Mouse (Mus musculus) MEL (cell line): ENCODE data around the gene Slc25a42. TPM values are rescaled to one million over a fixed set of nuclear protein-coding genes. Genes with fewer than 3 reads are reported as not detected.

ENCODE experiments used
- DNase-seq: peaks from one replicate; pipeline ENCODE4 v3.0.0; 2011; ENCODE audit warnings: low read depth, low spot score
- H3K27ac ChIP-seq: 2 replicates; pipeline ENCODE4 v1.5.1; 2012; ENCODE audit warnings: low read depth, mild to moderate bottlenecking, control low read depth, low read length, moderate library complexity; ENCODE audit not compliant: control insufficient read depth
- H3K27me3 ChIP-seq, 2 experiments: fragments of 150-350 bp in 1 of 2; sonication (generic) in 1 of 2; 2 replicates each; pipeline ENCODE4 v1.6.1; 2012; ENCODE audit warnings: low read length in 2 of 2, mild to moderate bottlenecking in 2 of 2, improper control_type of control experiment in 1 of 2, moderate library complexity in 1 of 2; ENCODE audit not compliant: insufficient read depth in 2 of 2, control insufficient read depth in 1 of 2
- H3K36me3 ChIP-seq, 2 experiments: 2 replicates each; pipeline ENCODE4 v1.6.1; 2012 to 2014; ENCODE audit warnings: low read length in 2 of 2, improper control_type of control experiment in 1 of 2, inconsistent platforms in 1 of 2, mild to moderate bottlenecking in 1 of 2; ENCODE audit not compliant: insufficient read depth in 2 of 2, control insufficient read depth in 1 of 2
- H3K4me1 ChIP-seq, 2 experiments: fragments of 150-350 bp in 1 of 2; sonication (generic) in 1 of 2; 2 replicates each; pipeline ENCODE4 v1.6.1; 2012; ENCODE audit warnings: low read length in 2 of 2, improper control_type of control experiment in 1 of 2, mild to moderate bottlenecking in 1 of 2; ENCODE audit not compliant: insufficient read depth in 2 of 2, control insufficient read depth in 1 of 2
- H3K4me3 ChIP-seq, 2 experiments: fragments of 150-350 bp in 1 of 2; sonication (generic) in 1 of 2; 2 replicates each; pipeline ENCODE4 v1.5.1; 2012; ENCODE audit warnings: low read depth in 2 of 2, low read length in 2 of 2, mild to moderate bottlenecking in 2 of 2, moderate library complexity in 2 of 2, control low read depth in 1 of 2, improper control_type of control experiment in 1 of 2; ENCODE audit not compliant: control insufficient read depth in 1 of 2, insufficient read depth in 1 of 2
- H3K79me2 ChIP-seq: 2 replicates; pipeline ENCODE4 v1.6.1; 2012; ENCODE audit warnings: mild to moderate bottlenecking, low read length, moderate library complexity; ENCODE audit not compliant: control insufficient read depth, poor library complexity, insufficient read depth
- H3K9ac ChIP-seq: 2 replicates; pipeline ENCODE4 v1.6.1; 2012; ENCODE audit warnings: low read depth, mild to moderate bottlenecking, control low read depth, low read length, moderate library complexity; ENCODE audit not compliant: control insufficient read depth, poor library complexity, severe bottlenecking
- H3K9me3 ChIP-seq: fragments of 150-350 bp; sonication (generic); replicated peaks from 2 replicates; pipeline ENCODE4 v1.6.1; 2012; ENCODE audit warnings: mild to moderate bottlenecking, low read length, improper control_type of control experiment, moderate library complexity; ENCODE audit not compliant: insufficient read depth
- BHLHE40 ChIP-seq: IDR thresholded peaks from 2 replicates; pipeline ENCODE4 v1.6.1; 2012; ENCODE audit warnings: low read depth, mild to moderate bottlenecking, inconsistent platforms, low read length, improper control_type of control experiment, borderline replicate concordance
- CTCF ChIP-seq, 3 experiments: IDR thresholded peaks in 2 of 3; conservative IDR thresholded peaks in 1 of 3; 2 replicates each; pipeline ENCODE4 v1.5.1; 2011 to 2012; ENCODE audit warnings: low read length in 3 of 3, low read depth in 2 of 3, mild to moderate bottlenecking in 2 of 3, improper control_type of control experiment in 1 of 3, inconsistent platforms in 1 of 3, mixed read lengths in 1 of 3, moderate library complexity in 1 of 3; ENCODE audit not compliant: control insufficient read depth in 1 of 3, insufficient read depth in 1 of 3, poor library complexity in 1 of 3, severe bottlenecking in 1 of 3
- E2F4 ChIP-seq: IDR thresholded peaks from 2 replicates; pipeline ENCODE4 v1.6.1; 2011; ENCODE audit warnings: low read depth, low read length, improper control_type of control experiment, borderline replicate concordance
- EP300 ChIP-seq, 2 experiments: IDR thresholded peaks; 2 replicates each; pipeline ENCODE4 v1.6.1; 2011; ENCODE audit warnings: improper control_type of control experiment in 2 of 2, low read length in 2 of 2, low read depth in 1 of 2, mild to moderate bottlenecking in 1 of 2
- GABPA ChIP-seq: IDR thresholded peaks from 2 replicates; pipeline ENCODE4 v1.6.1; 2012; ENCODE audit warnings: low read depth, mild to moderate bottlenecking, inconsistent platforms, low read length, improper control_type of control experiment, moderate library complexity
- KAT2A ChIP-seq: conservative IDR thresholded peaks from 2 replicates; pipeline ENCODE4 v1.6.1; 2012; ENCODE audit warnings: low read depth, low read length, improper control_type of control experiment, inconsistent platforms
- MAFK ChIP-seq: IDR thresholded peaks from 2 replicates; pipeline ENCODE4 v1.6.1; 2011; ENCODE audit warnings: low read depth, mild to moderate bottlenecking, low read length, improper control_type of control experiment, borderline replicate concordance
- MAX ChIP-seq: IDR thresholded peaks from 2 replicates; pipeline ENCODE4 v1.6.1; 2011; ENCODE audit warnings: low read length, improper control_type of control experiment
- MAZ ChIP-seq: IDR thresholded peaks from 2 replicates; pipeline ENCODE4 v1.6.1; 2012; ENCODE audit warnings: low read depth, mild to moderate bottlenecking, inconsistent platforms, low read length, improper control_type of control experiment
- MEF2A ChIP-seq: IDR thresholded peaks from 2 replicates; pipeline ENCODE4 v1.6.1; 2014; ENCODE audit warnings: low read depth, mild to moderate bottlenecking, inconsistent platforms, low read length, improper control_type of control experiment; ENCODE audit not compliant: poor library complexity, insufficient replicate concordance, severe bottlenecking; ENCODE audit errors: extremely low read depth
- MYB ChIP-seq: IDR thresholded peaks from 2 replicates; pipeline ENCODE4 v1.6.1; 2011; ENCODE audit warnings: mild to moderate bottlenecking, low read depth, low read length, improper control_type of control experiment
- NELFE ChIP-seq: IDR thresholded peaks from 2 replicates; pipeline ENCODE4 v1.6.1; 2011; ENCODE audit warnings: low read depth, low read length, improper control_type of control experiment
- NRF1 ChIP-seq: IDR thresholded peaks from 2 replicates; pipeline ENCODE4 v1.6.1; 2014; ENCODE audit warnings: low read depth, mild to moderate bottlenecking, inconsistent platforms, low read length, improper control_type of control experiment, moderate library complexity; ENCODE audit not compliant: poor library complexity, insufficient read depth, severe bottlenecking
- RAD21 ChIP-seq: IDR thresholded peaks from 2 replicates; pipeline ENCODE4 v1.6.1; 2011; ENCODE audit warnings: mild to moderate bottlenecking, low read depth, low read length, improper control_type of control experiment
- SIN3A ChIP-seq: IDR thresholded peaks from 2 replicates; pipeline ENCODE4 v1.6.1; 2012; ENCODE audit warnings: low read length, improper control_type of control experiment, inconsistent platforms
- SMC3 ChIP-seq: IDR thresholded peaks from 2 replicates; pipeline ENCODE4 v1.6.1; 2011; ENCODE audit warnings: low read depth, low read length, improper control_type of control experiment
- TBP ChIP-seq: IDR thresholded peaks from 2 replicates; pipeline ENCODE4 v1.8.0; 2011; ENCODE audit warnings: low read depth, low read length, improper control_type of control experiment
- USF1 ChIP-seq: IDR thresholded peaks from 2 replicates; pipeline ENCODE4 v1.6.1; 2014; ENCODE audit warnings: low read depth, mild to moderate bottlenecking, inconsistent platforms, low read length, improper control_type of control experiment, moderate library complexity
- ZC3H11A ChIP-seq: IDR thresholded peaks from 2 replicates; pipeline ENCODE4 v1.6.1; 2012; ENCODE audit warnings: low read depth, mild to moderate bottlenecking, inconsistent platforms, low read length, improper control_type of control experiment
- ZMIZ1 ChIP-seq: IDR thresholded peaks from 2 replicates; pipeline ENCODE4 v1.6.1; 2012; ENCODE audit warnings: low read depth, mild to moderate bottlenecking, inconsistent platforms, low read length, improper control_type of control experiment, moderate library complexity
- polyA plus RNA-seq, 2 experiments: library from polyadenylated mRNA; stranded (reverse) in 1 of 2; unstranded in 1 of 2; fragments of >175 nt in 1 of 2; fragments of >200 nt in 1 of 2; gene quantifications; 2 replicates each; pipeline versions ENCODE4 v1.2.1 to v1.2.4; 2012; ENCODE audit warnings: low replicate concordance in 2 of 2, low read depth in 1 of 2; ENCODE audit not compliant: insufficient read length in 2 of 2, insufficient read depth in 1 of 2, missing spikeins in 1 of 2
- total RNA-seq: library from RNA; depleted of rRNA; stranded (reverse); fragments of 300-350 nt; gene quantifications from 2 replicates; pipeline ENCODE4 v1.2.3, GENCODE M21; 2012

Slc25a42 gene
- total and polyA plus RNA-seq, 3 experiments, result 5.2 to 12.1 TPM; not detected in 1

DNA sequence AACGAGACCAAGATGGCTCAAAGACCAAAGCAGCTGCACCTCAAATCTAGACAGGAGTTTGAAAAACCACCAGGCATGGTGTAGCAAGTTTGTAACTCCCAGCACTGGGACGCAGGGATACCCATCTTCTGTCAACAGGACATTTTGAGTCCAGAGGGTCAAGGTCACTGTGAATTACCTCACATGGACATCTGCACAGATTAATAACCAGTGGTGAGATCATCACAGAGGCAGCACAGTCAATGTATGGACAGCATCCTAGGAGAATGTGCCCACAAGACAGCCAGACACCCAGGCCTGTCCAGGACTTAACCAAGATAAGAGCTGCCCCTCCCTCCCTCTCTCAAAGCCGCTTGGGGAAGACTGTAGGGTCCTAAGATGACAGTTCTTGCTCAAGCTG lies 42.0 kb downstream of the Slc25a42 start:
- H3K79me2 ChIP-seq, result peaks cover 10% of the 10 kb centered on the region
- DNase-seq, result no peak
- no peaks in the 10 kb centered on the region for H3K27me3 ChIP-seq
- peaks cover 0 to 10% of the 10 kb centered on the region in 2 experiments; a peak in 2 of 4 replicates for H3K36me3 ChIP-seq
- H3K9ac ChIP-seq, result no peak overlapping the region
- peaks cover 7 to 19% of the 10 kb centered on the region in 2 experiments for H3K4me1 ChIP-seq
- H3K9me3 ChIP-seq, result no peaks in the 10 kb centered on the region
- TF ChIP-seq E2F4, result no peak
- no peak for TF ChIP-seq ZMIZ1
- no peak for TF ChIP-seq MYB
- no peak for TF ChIP-seq MAX
- TF ChIP-seq TBP, result no peak
- TF ChIP-seq, all 39 proteins: peak for 0
- Histone ChIP-seq H3K27ac (no peak overlapping the region), H3K4me3 (no peak overlapping the region)

DNA sequence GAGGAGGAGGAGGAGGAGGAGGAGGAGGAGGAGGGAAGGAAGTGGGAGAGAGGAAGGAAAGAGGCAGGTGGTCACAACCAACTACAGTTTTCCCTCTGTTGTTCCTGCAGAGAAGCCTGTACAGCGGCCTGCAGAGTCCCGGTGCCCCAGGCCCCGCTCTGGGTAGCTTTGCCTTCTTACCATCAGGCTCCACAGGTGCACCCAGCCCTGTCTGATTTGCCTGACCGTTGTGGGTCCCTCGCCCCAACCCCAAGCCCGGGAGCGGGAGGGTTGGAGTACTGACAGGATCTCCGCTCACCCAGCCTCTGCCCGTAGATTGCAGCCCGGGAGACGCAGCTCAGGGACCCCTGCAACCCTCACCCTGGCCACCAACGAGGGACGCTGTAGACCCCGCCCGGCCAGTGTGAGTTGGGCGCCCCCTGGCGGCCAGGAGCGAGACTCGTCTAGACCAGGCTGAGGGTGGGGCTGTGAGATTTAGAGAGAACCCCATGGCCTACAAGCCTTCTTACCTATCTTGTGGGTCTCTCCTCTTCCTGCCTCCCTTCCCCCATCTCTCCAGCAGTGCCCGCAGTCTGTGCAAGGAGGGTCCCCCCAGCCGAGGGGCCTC lies 45.5 kb downstream of the Slc25a42 start:
- H3K9ac ChIP-seq, result 0 out of 2 replicates have a peak overlapping the region, but pooled peaks have one; percentile 47

DNA sequence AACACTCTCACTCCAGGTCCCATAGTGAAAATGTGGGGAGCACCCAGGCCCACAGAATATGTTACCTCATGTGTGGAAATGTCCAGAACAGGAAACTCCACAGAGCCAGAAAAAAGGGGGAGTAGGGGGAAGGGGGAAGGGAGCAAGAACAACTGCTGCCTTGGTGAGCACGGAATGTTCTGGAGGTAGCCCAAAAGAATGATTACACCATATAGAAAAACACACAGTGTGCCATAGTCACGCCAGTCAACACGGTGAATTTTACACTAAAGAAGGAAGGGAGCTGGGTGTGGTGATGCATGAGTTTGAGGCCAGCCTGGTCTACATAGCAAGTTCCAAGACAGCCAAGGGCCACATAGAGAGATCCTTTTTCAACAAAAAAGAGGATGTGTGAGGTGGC lies 48.8 kb downstream of the Slc25a42 start:
- H3K9me3 ChIP-seq, result no peaks in the 10 kb centered on the region
- H3K9ac ChIP-seq, result no peak overlapping the region
- TF ChIP-seq MAFK (no peak), TBP (no peak), MAX (no peak), USF1 (no peak), KAT2A (no peak), RAD21 (no peak), GABPA (no peak), MEF2A (no peak), NRF1 (no peak), NELFE (no peak), BHLHE40 (no peak), ZMIZ1 (no peak), SIN3A (no peak), MAZ (no peak)
- H3K27ac ChIP-seq, result no peak overlapping the region
- H3K79me2 ChIP-seq, result no peaks in the 10 kb centered on the region; the same call in 1 of the 2 replicates
- H3K4me3 ChIP-seq, result no peak overlapping the region
- peaks cover 0 to 9% of the 10 kb centered on the region in 2 experiments; a peak in 2 of 4 replicates for H3K36me3 ChIP-seq
- H3K4me1 ChIP-seq, result peaks cover 2 to 13% of the 10 kb centered on the region in 2 experiments; a peak in 3 of 4 replicates
- no peaks in the 10 kb centered on the region for H3K27me3 ChIP-seq
- no peak for DNase-seq

More for the DNA sequence above, 45.5 kb downstream of the Slc25a42 start:
- H3K27me3 ChIP-seq, result no peaks in the 10 kb centered on the region
- TF ChIP-seq SMC3 (peak; percentile 78), RAD21 (peak; percentile 76), CTCF (IDR thresholded peaks at IDR 0.05 in 2 of 3, conservative IDR thresholded peaks at IDR 0.05 in 1 of 3; ENCODE audit: control insufficient read depth in 1 of 3, insufficient read depth in 1 of 3, low read depth in 2 of 3, low read length in 3 of 3, poor library complexity in 1 of 3, severe bottlenecking in 1 of 3) (peak; percentile 83 to 86 (median 84)), MAZ (peak; percentile 84; the same call in 1 of the 2 replicates), ZC3H11A (peak; percentile 58), EP300 (IDR thresholded peaks at IDR 0.05; ENCODE audit: low read depth in 1 of 2, low read length in 2 of 2) (no peak)
- TF ChIP-seq, all 39 proteins: peak for 5
- Histone ChIP-seq H3K79me2 (no peaks in the 10 kb centered on the region), H3K4me3 (no peak overlapping the region; a peak in 1 of 4 replicates), H3K4me1 (peaks cover 0 to 7% of the 10 kb centered on the region in 2 experiments; a peak in 2 of 4 replicates), H3K9me3 (no peaks in the 10 kb centered on the region), H3K27ac (no peak overlapping the region), H3K36me3 (0 out of 4 replicates have a peak, but pooled peaks cover 0 to under 1% of the 10 kb centered on the region in 2 experiments)
- peak; percentile 70 for DNase-seq
